Mouse (Mus musculus): ENCODE results near the gene Gm17334. TPM values are rescaled to one million over a fixed set of nuclear protein-coding genes. Genes with fewer than 3 reads are reported as not detected.

The Gm17334 gene
- polyA plus RNA-seq, 1 experiment: 0.86 TPM

DNA sequence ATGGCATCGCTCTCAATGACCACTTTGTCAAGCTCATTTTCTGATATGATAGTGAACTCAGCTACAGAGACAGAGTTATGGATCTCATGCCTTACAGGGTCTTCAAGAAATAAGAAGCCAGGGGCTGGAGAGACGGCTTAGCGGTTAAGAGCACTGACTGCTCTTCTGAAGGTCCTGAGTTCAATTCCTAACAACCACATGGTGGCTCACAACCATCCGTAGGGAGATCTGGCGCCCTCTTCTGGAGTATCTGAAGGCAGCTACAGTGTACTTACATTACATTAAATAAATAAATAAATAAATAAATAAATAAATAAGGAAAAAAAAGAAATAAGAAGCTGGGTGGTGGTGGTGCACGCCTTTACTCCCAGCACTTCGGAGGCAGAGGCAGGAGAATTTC, 39.2 kb downstream of the Gm17334 start:
- DNase-seq: no peak
- peaks cover 16% of the 10 kb centered on the region for H3K4me1 ChIP-seq (replicated peaks; ENCODE audit: control insufficient read depth, insufficient read depth, low read length)
- no peaks in the 10 kb centered on the region for H3K27me3 ChIP-seq (ENCODE audit: control insufficient read depth, insufficient read depth, low read length)
- TF ChIP-seq CTCF (IDR thresholded peaks at IDR 0.05; ENCODE audit: borderline replicate concordance, control insufficient read depth, extremely low read depth, insufficient read depth, low read length, poor library complexity) (no peak), POLR2A (IDR thresholded peaks at IDR 0.05; ENCODE audit: control insufficient read depth, extremely low read depth, insufficient read depth, low read length, poor library complexity) (no peak)
- H3K4me3 ChIP-seq (ENCODE audit: control insufficient read depth, insufficient read depth, low read length): no peak overlapping the region
- 90% methylated on average over 7 of the region's 7 CpGs for WGBS
- H3K36me3 ChIP-seq (ENCODE audit: control insufficient read depth, insufficient read depth, low read length): no peaks in the 10 kb centered on the region
- H3K27ac ChIP-seq (ENCODE audit: control insufficient read depth, insufficient read depth, low read length): no peak overlapping the region

DNA sequence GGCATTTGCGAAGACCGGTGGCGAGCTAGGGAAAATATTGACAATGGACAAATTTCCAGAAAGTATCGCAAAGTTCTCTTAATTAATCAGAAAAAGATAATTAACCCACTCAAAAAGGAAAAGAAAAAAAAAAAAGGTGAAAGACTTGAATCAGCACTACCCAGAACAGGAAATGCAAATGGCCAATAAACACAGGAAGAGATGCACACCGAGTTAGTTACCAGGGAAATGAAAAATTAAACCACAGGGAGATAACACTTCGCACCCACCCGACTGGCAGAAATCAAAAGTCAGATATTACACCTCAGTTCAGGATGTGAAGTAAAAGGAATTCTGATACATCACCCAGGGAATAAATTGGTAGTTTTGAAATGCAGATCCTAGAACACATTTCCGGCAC, 40.7 kb downstream of the Gm17334 start:
- H3K27me3 ChIP-seq (ENCODE audit: control insufficient read depth, insufficient read depth, low read length): no peaks in the 10 kb centered on the region
- H3K4me1 ChIP-seq (replicated peaks; ENCODE audit: control insufficient read depth, insufficient read depth, low read length): peaks cover 16% of the 10 kb centered on the region
- TF ChIP-seq CTCF (IDR thresholded peaks at IDR 0.05; ENCODE audit: borderline replicate concordance, control insufficient read depth, extremely low read depth, insufficient read depth, low read length, poor library complexity) (no peak), POLR2A (IDR thresholded peaks at IDR 0.05; ENCODE audit: control insufficient read depth, extremely low read depth, insufficient read depth, low read length, poor library complexity) (no peak)
- no peak for DNase-seq
- H3K36me3 ChIP-seq (ENCODE audit: control insufficient read depth, insufficient read depth, low read length): no peaks in the 10 kb centered on the region
- 64% methylated on average over 8 of the region's 8 CpGs for WGBS
- no peak overlapping the region for H3K27ac ChIP-seq (ENCODE audit: control insufficient read depth, insufficient read depth, low read length)
- no peak overlapping the region for H3K4me3 ChIP-seq (ENCODE audit: control insufficient read depth, insufficient read depth, low read length)

DNA sequence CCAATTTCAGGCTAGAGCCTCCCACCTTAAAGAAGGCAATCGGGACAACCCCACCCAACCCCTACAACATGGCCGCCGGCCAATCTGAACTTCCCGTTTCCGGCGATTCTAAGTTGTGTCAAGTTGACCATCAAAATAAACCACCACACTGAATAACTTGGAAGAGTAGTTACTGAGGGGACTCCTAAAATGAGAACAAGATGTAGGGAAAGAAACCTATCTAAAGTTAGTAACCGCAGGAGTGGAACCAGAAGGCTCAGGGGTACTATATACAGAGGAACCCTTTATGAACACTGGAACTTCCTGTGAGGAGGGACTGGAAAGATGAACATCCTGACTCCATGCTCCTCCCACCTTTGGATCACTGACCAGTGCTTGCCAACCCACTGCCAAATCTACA, 41.5 kb downstream of the Gm17334 start:
- Histone ChIP-seq H3K27me3 (ENCODE audit: control insufficient read depth, insufficient read depth, low read length) (no peaks in the 10 kb centered on the region), H3K36me3 (ENCODE audit: control insufficient read depth, insufficient read depth, low read length) (no peaks in the 10 kb centered on the region), H3K4me1 (replicated peaks; ENCODE audit: control insufficient read depth, insufficient read depth, low read length) (peaks cover 9% of the 10 kb centered on the region), H3K27ac (ENCODE audit: control insufficient read depth, insufficient read depth, low read length) (no peak overlapping the region), H3K4me3 (ENCODE audit: control insufficient read depth, insufficient read depth, low read length) (no peak overlapping the region)
- no peak for DNase-seq
- no peak for TF ChIP-seq CTCF (IDR thresholded peaks at IDR 0.05; ENCODE audit: borderline replicate concordance, control insufficient read depth, extremely low read depth, insufficient read depth, low read length, poor library complexity)
- TF ChIP-seq POLR2A (IDR thresholded peaks at IDR 0.05; ENCODE audit: control insufficient read depth, extremely low read depth, insufficient read depth, low read length, poor library complexity): no peak
- WGBS: 95% methylated on average over 7 of the region's 7 CpGs

Other genes starting within 250 kb of the Gm17334 start
- 3.8 and 4.2 TPM in 2 replicates for gene Kif3a, start 205.8 kb downstream of the Gm17334 start, polyA plus RNA-seq (2012; rRNA removed)
- gene Il4, start 154.5 kb downstream of the Gm17334 start, polyA plus RNA-seq (2012; rRNA removed): 0.55 TPM in 1 of 2 replicates, not detected in the other
- 8.5 and 10.4 TPM in 2 replicates for gene Il13, start 138.5 kb downstream of the Gm17334 start, polyA plus RNA-seq (2012; rRNA removed)
- 8.3 and 8.4 TPM in 2 replicates for gene Rad50, start 65.9 kb downstream of the Gm17334 start, polyA plus RNA-seq (2012; rRNA removed)
- gene Il5, start 52.4 kb downstream of the Gm17334 start, polyA plus RNA-seq (2012; rRNA removed): 0.56 and 0.84 TPM in 2 replicates
- 162 and 169 TPM in 2 replicates for gene Irf1, start 3.2 kb downstream of the Gm17334 start, polyA plus RNA-seq (2012; rRNA removed)
- gene Gm12216, start 86.1 kb upstream of the Gm17334 start, polyA plus RNA-seq (2012; rRNA removed): 9.2 and 11.1 TPM in 2 replicates
- 16.4 and 18.8 TPM in 2 replicates for gene Slc22a5, start 118.5 kb upstream of the Gm17334 start, polyA plus RNA-seq (2012; rRNA removed)
- gene Slc22a21, start 207.1 kb upstream of the Gm17334 start, polyA plus RNA-seq (2012; rRNA removed): 0.87 and 1.3 TPM in 2 replicates

Data from thymus, adult 2 months (tissue).